Mouse (Mus musculus): ENCODE results near the gene Kcnab1. TPM values are rescaled to one million over a fixed set of nuclear protein-coding genes. Genes with fewer than 3 reads are reported as not detected.
A peak's percentile ranks its signal among the peaks of the same experiment; 100 is the strongest.

The Kcnab1 gene
- total RNA-seq, 2 experiments from 2014 or later = 2.3 to 3.6 TPM

DNA sequence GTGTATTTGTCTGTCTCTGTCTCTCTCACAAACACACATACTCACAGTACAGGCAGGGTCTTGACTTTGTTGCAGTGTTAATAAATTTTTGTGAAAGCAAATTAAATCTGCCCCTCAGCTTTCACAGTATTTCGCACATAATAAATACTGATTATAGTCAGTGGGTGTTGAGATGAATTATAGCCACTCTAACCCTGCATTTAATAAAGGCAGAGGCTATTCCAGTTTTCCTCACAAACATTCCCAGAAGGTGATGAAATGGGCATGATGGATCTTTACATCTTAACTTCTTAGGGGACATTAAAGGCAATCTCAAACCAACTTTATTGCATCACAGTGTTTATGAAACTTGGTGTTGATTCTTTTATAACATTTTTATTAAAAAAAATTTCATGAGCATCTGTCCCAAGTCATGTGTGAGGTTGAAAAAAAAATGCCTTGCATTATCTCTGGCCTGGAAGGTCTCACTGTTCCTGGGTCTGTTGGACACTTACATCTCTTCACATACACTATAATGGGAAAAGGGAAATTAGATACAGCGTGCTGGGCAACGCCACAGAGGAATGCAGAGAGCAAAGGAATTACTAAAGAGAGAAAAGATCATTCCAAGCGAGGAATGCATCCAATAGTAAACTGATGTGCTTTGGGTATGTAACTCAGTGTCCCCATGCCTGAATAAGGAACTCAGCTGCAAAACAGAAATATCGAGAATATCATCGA lies 95.3 kb downstream of the Kcnab1 start:
- DNase-seq = no peak

DNA sequence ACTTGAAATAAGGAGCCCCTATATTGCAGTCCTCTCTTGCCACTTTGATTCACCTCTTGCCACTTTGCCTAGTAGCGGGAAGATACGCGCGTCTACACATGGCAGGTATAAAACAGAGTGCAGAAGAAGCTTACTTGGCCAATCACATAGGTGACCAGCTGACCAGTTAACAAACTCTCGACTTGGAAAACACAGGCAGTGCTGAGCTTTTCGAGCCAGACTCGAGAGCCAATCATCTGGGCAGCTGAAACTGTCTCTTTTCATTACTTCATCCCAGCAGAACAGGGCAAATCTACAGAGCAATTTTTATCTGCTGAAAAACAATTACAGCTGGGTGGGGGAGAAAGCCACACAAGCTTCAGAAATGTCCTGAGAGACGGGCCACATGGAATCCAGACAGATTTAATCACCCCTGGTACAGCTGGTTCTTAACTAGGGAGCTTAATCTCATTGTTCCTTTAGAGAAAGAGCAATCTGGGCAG lies 96.4 kb downstream of the Kcnab1 start:
- DNase-seq = no peak

DNA sequence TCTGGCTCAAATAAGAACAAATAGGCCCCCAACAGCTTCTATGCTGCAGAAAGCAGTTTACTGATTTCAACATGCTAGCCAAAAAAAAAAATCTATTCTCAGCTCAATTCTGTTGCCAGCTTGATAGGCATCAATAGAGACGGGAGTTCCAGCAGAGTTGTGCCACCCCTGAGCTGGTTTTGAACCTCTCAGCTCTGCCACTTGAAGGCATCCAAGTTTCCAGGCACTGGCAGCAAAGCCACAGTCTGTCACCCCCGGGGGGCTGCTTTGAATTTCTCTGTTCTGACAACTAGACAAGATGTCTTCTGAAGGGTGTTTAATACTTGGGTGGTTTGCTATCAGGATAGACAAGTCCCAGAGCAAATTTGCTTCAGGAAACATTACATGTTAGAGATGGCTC lies 104.5 kb downstream of the Kcnab1 start:
- DNase-seq = no peak

DNA sequence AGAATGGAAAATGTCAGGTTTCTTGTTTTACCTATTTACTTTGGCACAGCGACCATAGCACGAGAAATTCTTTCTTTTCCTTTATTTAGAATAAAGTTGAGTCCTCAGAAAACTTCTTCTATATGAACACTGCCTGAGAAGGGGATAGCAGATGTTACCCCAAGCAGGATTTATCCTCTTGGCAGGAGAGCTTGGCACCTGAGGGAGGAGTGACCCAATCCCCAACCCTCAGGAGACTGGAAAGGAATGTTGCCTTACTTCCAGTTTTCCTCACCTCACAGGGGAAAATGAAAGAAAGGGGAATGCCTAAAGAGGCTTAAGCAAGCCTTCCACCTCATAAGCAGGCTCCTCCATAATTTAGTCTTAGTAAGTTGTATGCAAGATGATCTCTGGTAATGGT lies 105.5 kb downstream of the Kcnab1 start:
- no peak for DNase-seq

DNA sequence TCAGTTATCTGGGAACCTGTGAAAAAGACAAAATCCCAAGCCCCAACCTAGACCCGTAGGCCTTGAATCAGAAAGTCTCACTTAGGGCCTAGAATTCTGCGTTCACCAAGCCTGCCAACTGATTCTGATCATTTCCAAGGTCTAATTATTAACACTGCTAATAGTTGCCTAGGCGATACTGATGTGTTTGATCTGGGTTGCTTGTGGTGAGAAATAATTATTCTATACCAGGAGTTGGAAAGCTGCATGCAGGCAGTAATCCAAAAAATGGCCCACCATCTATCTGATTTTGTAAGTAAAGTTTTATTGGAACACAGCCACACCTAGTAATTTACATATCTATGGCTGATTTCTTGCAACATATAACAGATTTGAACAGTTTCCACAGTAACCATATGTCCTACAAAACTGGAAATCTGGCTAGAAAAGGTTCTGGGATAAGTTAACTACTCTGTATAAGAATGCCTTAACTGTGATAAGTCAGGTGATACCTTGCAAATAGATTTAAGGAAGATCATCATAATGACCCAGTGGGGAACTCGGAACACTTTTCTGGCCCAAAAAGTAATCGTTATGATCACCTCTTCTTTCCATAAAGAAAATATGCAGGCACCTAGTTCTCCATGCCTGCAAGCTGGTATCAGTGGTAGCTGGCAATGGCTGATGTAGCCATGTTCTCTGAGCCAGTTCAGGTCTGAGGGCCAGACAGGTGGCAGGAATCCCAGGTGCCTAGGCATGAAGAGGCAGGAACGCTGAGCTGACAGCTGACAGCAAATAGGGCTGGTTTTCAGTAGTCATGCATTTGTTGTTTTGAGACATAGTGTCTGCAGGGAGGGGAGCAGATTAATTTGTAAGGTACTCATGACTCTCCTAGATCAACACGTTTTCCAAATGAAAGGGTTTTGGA lies 108.7 kb downstream of the Kcnab1 start:
- no peak for DNase-seq

DNA sequence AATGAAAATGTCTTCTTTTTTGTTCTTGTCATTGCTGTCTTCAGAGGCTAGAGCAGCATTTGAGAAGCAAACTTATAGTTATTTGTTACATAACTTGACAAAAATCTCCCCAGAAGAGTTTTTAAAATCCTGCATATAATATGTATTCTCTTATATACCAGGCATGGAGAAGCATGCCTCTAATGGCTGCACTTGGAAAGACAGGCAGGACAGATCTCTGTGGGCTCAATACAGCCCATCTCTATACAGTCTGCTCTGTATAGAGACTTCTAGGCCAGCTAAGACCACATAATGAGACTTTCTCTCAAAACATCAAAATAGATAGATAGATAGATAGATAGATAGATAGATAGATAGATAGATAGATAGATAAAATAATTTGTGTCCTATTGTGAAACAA lies 111.1 kb downstream of the Kcnab1 start:
- no peak for DNase-seq

DNA sequence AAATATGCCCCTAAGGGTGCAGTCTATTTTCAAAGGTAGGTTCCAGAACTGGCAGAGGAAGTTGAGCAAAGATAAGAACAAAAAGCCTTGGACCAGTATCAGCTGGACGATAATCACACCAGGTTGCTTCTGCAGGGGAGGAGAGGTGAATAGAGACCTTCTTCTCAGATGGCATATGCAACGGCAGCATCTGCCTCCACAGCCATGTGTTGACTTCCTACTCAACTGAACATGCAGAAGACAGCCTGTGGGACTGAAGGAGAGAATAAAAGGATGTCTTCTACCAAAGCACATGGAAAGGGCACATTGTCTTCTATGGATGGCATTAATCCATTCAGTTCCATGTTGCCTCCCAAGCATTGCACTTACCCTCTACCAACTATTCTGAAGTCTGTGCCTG lies 114.5 kb downstream of the Kcnab1 start:
- no peak for DNase-seq

DNA sequence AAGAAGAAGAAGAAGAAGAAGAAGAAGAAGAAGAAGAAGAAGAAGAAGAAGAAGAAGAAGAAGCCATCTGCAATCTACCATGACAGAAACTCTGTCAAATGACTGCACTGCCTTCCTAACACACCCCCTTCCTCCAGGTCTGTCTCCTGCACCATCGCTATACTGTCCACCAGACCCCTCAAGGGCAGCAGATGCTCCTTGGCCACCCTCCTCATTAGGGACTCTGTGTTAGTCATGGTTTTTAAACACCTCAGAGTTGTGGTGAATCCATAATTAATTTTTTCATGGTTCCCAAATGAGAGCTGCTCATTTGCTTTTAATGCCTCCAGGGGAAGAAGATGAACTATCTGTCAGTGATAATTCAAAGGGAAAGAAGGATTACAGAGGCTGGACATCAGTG lies 121.8 kb downstream of the Kcnab1 start:
- no peak for DNase-seq

DNA sequence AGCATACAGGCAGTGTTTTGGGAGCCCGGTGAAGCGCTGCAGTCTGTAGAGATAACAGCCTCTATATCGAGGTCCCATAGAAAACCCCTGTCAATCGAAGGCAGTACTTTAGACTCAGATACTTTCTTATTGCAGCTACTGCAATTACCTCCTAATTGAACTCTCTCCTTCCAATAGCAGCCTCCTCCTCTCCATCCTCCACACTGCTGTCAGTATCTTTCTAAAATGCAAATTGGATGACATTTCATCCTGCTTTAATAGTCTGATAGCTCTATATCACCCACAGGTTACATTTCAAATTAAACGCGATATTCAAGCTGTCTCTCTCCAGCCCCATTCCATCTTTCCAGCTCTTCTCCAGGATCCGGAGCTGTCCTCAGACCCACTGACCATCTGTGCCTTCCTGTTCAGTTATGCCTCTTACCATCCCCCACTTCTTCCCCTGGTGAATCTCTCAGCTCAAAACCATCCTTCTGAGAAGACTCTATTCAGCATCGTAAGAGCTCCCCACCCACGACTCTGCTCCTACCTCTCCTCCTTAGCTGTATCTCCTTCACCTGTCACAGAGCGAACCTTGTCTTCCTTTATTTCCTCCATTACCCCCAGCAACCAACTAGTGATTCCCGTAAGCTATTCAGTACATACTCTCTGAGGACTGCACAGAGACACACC lies 122.4 kb downstream of the Kcnab1 start:
- no peak for DNase-seq

DNA sequence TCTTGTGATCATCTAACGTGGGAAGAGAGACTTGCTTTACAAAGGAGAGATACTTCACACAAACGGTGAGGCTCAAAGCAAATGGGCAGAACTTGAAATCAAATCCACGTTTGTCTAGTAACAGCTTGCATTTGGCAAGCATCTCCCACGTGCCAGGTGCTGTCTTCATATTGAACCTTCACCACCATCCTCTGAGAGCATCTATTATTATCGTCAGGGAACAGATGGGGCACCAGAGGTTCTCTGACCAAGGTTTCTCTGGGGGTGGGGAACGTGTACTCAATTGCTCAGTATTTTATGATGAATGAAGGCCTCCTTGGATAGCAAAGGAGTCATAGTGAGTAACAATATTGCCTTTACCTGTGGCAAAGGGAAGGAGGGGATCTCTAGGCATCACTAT lies 139.8 kb downstream of the Kcnab1 start:
- DNase-seq = no peak

DNA sequence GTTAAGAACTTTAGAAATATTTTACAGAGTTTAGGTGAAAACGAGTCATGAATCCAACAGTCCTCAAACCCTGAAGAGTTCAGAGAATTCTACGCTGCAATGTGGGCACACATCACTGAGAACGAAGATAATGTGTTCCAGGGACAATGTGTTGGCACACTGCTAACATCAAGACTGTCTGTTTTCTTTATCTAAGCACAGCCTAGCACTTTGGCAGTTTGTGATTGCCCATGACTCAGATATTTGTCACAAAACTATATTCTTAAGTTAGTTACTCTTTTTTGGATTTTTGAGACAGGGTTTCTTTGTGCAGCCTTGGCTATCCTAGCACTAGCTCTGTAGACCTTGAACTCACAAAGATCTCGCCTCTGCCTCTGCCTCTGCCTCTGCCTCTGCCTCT lies 151.3 kb downstream of the Kcnab1 start:
- no peak for DNase-seq

DNA sequence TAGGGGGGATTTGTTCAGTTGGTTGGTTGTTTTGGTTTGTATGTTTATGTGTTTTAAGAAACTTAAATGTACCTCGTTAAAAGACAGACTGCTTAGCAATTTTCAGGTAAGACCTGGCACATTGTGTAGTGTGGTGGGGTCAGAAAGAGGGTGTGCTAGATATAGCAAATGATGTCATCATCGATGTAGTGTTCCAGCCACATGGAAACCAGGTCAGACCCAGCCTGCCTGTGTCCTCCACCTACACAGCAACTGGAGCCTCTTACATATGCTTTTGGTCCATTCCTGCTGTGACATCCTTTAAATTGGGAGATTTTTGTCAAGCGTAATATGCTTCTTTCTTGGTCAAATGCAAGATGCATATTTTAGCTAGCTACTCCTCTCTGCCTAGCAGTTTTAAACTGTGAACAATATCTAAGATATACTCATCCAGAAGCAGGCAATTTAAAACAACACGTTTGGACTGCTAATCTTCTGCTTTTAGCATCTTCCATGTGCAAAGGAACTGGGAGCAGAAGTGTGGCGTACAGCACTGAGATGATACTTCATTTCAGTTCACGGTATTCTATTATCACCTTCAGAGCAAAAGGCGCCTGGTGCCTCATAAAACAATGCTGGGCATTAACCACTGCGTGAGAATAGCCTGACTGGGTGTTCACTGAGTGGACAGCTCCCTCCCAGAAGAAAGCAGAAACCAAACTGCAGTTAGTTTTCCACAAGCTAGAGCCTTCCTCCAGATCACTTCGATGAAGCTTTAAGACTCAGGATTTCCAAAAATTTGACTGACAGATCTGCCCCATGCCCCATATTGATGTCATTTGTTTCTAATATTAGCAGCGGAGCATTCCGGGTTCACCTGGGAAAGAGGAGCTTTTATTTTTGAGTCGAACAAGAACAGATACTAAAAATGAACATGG lies 153.6 kb downstream of the Kcnab1 start:
- no peak for DNase-seq

DNA sequence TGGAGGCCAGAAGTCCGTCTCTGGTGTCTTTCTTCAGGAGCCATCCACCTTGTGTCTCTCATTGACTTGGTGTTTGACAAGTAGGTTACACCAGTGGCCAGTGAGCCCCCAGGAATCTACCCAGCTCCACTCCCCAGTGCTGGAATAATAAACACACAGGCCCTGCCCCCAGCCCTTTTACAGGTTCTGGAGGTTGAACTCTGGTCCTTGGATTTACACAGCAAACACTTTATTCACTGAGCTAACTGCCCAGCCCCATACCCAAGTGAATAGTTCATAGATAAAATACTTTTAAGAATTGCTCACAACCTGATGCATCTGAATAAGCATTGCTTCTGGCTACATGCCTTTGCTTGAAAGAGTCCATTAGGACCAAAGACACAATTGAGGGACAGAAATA lies 164.1 kb downstream of the Kcnab1 start:
- DNase-seq = no peak

DNA sequence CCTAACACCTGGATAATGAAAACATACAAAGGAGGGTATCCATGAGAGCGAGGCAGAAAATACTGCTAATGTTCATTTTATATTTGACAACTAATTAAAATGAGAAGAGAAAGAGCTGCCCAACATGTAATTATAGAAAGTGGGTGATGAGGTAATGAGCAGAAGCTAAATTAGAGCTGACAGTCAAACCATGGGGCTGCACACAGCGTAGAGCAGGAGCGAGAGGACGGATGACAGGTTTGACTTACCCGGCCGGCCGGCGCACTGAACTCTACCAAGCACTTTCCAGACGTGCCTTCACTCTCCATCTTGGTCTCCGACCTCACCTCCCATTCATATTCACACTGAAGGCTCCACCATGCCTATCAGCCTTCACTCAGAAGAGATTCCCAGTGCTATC lies 168.6 kb downstream of the Kcnab1 start:
- no peak for DNase-seq

DNA sequence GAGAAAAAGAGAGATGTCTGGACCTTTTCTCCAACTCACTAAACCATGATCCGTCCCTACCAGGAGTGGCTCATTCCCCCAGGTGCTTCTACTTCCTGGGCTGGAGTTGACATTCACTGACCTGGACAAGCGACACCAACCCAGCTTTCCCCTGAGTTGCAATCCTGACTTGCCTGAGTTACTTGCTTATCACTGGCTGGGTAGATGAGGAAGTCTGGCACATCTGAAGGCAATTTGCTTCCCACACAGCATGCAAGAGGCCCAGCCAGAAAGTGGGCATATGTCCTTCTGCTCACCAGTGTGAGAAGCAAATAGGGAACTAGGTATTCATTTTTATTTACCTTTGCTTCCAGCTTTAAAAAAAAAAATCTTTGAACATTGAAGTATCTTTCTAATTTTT lies 174.2 kb downstream of the Kcnab1 start:
- no peak for DNase-seq

DNA sequence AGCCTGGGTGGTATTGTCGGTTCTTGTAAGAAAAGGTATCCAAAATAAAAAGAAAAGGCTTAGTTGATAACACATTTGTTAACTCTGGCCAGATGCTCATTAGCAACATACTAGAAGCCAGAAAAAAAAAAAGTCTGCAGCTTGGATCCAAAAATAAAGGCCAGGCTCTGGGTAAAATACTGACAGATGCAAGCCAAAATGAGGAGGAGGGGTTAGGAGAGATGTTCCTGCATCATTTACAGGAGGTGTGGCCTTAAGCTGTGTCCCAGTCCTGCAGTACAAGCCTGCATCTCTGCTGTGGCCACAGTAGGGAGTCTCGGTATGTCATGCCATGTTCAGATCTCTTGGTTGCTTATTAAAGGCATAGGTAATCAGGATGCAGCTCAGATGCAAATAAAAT lies 179.8 kb downstream of the Kcnab1 start:
- no peak for DNase-seq

DNA sequence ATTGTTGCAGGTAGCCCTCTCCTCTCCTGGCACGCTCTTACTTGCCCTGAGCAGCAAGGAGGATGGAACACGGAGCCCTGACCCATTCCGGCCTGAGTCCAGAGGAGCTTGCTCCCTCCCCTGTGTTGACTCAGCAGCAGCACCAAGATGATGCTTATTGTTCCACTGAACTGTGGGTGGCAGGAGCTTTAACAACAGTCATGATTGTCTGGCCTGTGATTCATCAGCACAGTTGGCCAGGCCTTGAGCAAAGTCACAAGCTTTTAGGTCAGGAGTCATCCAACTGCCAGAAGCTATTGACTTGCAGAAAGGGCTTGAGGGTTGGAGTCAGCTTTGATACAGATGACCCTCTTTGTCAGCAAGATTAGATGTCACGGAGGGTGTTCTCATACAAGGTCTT lies 187.8 kb downstream of the Kcnab1 start:
- peak; percentile 5 for DNase-seq

DNA sequence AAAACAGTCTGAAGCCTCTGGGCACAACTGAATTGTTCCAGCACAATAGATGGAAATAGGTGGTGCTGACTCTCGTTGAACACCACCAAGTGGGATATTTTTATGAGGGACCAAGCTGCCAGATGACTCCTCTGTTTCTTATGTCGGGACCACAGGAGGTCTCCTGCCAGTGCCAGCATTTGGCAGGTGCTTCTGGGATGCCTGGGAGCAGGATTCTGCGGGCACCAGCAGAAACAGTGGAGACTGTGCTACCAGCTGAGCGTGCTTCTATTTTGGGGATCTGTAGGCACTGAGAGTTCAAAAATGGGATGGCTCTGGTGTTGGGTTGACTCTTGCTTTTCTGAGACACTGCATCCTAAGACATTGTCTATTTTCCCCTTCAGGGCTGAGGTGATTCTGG lies 190.0 kb downstream of the Kcnab1 start:
- DNase-seq = no peak

DNA sequence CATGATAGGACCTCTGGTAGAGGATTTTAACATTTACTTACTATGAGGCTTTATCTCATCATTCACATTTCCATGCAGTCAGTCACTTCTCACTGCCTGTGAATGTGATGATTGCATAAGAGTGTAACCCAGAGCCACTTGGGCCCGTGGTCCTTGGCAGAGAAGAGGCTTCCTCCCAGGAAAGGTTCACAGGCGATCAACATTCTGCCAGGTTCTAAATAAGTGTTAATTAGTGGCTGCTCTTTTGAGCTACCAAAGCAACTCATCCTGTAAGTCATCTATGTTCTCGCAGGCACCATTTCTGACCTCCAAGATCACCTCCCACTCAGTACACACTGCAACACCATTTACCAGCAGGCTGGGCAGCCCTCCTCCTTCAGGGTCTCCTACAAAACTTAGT lies 192.3 kb downstream of the Kcnab1 start:
- DNase-seq = no peak

DNA sequence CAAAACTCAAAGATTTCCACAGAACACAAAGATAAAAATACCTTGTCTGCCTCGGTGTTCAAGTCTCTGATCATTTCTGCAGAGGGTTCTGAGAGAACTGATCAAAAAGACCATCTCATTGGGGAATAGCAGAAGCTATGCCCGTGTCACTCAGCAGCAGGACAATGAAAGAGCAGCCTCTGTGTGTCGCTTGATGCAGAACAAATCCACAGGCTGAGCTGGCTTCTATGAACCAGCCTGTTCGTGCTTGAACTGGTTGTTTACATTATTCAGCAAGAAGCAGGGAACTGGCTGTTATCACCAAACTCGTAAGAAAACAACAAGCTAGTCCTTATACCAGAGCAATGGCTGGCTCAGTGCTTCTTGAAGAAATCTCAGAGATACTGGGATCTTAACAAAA lies 193.4 kb downstream of the Kcnab1 start:
- DNase-seq = no peak

DNA sequence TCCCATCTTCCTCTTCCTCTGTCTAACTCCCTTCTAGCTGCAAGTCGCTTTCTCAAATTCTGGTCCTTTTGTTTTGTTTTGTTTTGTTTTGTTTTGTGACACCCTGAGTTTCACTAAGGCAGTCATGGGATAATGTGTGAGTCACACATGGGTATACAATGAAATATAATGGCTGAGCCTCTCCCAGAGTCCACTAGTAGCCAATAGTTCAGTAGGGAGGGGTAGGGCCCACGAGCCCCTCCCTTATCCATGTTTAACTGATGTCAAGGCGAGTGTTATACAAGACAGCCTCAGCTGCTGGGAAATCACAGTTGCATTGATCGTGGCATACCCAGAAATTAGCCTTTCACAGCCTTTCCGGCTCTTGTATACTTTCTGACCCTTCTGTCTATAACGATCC lies 206.7 kb downstream of the Kcnab1 start:
- DNase-seq = no peak

DNA sequence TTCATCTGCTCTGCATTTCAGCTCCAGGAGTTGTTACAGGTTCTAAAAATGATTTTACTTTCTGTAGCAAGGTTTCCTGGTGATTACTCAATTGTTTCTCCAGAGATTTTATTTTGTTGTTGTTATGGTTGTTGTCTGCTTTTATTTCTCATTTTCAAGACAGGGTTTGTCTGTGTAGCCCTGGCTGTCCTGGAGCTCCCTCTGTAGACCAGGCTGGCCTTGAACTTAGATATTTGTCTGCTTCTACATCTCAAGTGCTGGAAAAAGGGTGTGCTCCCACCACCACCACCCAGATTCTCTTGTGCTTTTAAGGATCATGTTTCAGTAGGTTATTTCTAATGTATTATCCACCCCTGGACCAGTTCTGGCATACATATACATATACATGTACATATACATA lies 207.6 kb downstream of the Kcnab1 start:
- no peak for DNase-seq
